Mouse (Mus musculus): ENCODE results near the gene Reps2.

DNA sequence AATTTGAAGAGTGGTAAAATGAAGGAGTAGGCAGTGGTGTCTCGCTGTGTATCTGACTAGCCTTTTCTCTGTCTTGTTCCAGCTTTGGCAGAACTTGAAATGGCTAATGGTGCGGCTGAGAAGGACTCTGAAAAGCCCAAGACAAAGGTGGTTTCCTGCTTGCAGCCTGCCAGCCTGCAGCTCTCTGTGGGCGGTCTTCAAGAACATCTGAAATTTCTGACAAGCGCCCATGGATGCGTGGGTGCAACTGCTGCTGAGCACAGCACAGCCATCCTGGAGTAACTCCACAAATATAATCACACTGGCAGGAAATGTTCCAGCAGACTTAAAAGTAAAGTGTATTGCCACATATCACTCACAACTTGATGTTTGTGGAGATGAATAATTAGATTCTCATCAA is 181.3 kb downstream of the Reps2 start:
- TF ChIP-seq GATA1 (IDR thresholded peaks at IDR 0.05; ENCODE audit: borderline replicate concordance, low read length) (no peak), FLI1 (IDR thresholded peaks at IDR 0.05; ENCODE audit: low read length) (no peak)

All from megakaryocyte, embryonic 14.5 days (primary cell).